Mouse (Mus musculus): Measurements from ENCODE around the gene Smarcd3.

DNA sequence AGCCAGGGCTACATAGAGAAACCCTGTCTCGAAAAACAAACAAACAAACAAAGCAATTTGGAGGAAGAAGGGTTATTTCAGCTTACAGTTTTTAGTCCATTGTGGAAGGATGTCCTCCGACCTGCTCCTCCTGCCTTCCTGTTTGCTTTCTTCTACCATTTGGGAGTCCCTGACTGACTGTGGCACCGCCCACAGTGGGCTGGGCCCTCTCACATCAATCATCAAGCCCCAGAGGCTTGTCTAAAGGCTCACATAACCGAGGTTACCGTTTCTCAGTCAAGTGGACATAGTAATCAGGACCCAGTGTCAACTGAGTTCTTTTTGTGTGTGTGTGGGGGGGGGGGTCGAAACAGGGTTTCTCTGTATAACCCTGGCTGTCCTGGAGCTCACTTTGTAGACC, 13.9 kb upstream of the Smarcd3 start:
- TF ChIP-seq POLR2A (IDR thresholded peaks at IDR 0.05; ENCODE audit: low read depth, low read length) (no peak), CTCF (conservative IDR thresholded peaks at IDR 0.05; ENCODE audit: insufficient read depth, insufficient read length, low read depth, low read length) (no peak)
